Mouse (Mus musculus) spleen, adult 2 months (tissue): ENCODE measurements around the gene Nt5c. TPM values are rescaled to one million over a fixed set of nuclear protein-coding genes. Genes with fewer than 3 reads are reported as not detected.

Experiments used
- DNase-seq, 2 experiments: peaks; one replicate each; pipeline versions ENCODE4 v3.0.0 to v3.0.0-alpha.2; 2012 to 2021; ENCODE audit warnings: low spot score in 2 of 2, low read depth in 1 of 2
- H3K27ac ChIP-seq: fragments of 200-500 bp; 2 replicates; pipeline ENCODE4 v1.5.1; 2012; ENCODE audit warnings: low read length, inconsistent platforms; ENCODE audit not compliant: insufficient read depth
- H3K27me3 ChIP-seq: fragments of 200-500 bp; 2 replicates; pipeline ENCODE4 v1.6.1; 2012; ENCODE audit warnings: mild to moderate bottlenecking, moderate library complexity, low read length, inconsistent platforms; ENCODE audit not compliant: control insufficient read depth, insufficient read depth
- H3K36me3 ChIP-seq: fragments of 200-500 bp; 2 replicates; pipeline ENCODE4 v1.6.1; 2012; ENCODE audit warnings: mild to moderate bottlenecking, low read length, inconsistent platforms; ENCODE audit not compliant: control insufficient read depth, insufficient read depth
- H3K4me1 ChIP-seq: fragments of 200-500 bp; 2 replicates; pipeline ENCODE4 v1.6.1; 2011; ENCODE audit warnings: inconsistent platforms; ENCODE audit not compliant: control insufficient read depth, insufficient read depth, insufficient read length
- H3K4me3 ChIP-seq: fragments of 200-500 bp; 2 replicates; pipeline ENCODE4 v1.5.1; 2011; ENCODE audit warnings: mild to moderate bottlenecking, inconsistent platforms; ENCODE audit not compliant: insufficient read depth, insufficient read length; ENCODE audit errors: extremely low read depth
- CTCF ChIP-seq: fragments of 200-500 bp; IDR thresholded peaks from 2 replicates; pipeline ENCODE4 v1.5.1; 2011; ENCODE audit warnings: mild to moderate bottlenecking, inconsistent platforms; ENCODE audit not compliant: insufficient read depth, insufficient read length, insufficient replicate concordance; ENCODE audit errors: extremely low read depth
- POLR2A ChIP-seq: fragments of 200-500 bp; IDR thresholded peaks from 2 replicates; pipeline ENCODE4 v1.6.1; 2011; ENCODE audit warnings: low read depth, low read length, inconsistent platforms
- WGBS: fragments of 180-500 bp; shearing (Covaris S2); methylation state at CpG from one replicate; pipeline ENCODE4 v1.1.7; 2018; 5-methylcytosine and 5-hydroxymethylcytosine counted together
- polyA plus RNA-seq: library from polyadenylated mRNA; depleted of rRNA; stranded (reverse); fragments of >200 nt; gene quantifications from 2 replicates; pipeline ENCODE4 v1.2.3, GENCODE M21; 2012; rRNA removed

The Nt5c gene
- polyA plus RNA-seq, 1 experiment: 59.1 TPM

GRCm38 (mm10) chr11:115446906-115447305 is 44.8 kb downstream of the Nt5c start:
- H3K27ac ChIP-seq: no peak overlapping the region
- TF ChIP-seq POLR2A (no peak), CTCF (no peak)
- H3K36me3 ChIP-seq: no peaks in the 10 kb centered on the region
- no peak for DNase-seq
- 0 out of 2 replicates have a peak, but pooled peaks cover 3% of the 10 kb centered on the region for H3K4me1 ChIP-seq
- H3K27me3 ChIP-seq: no peaks in the 10 kb centered on the region
- 81% methylated on average over 3 of the region's 3 CpGs for WGBS
- H3K4me3 ChIP-seq: no peak overlapping the region

- no peak overlapping the region for H3K4me3 ChIP-seq
- H3K27ac ChIP-seq: no peak overlapping the region
- no peaks in the 10 kb centered on the region for H3K27me3 ChIP-seq
- H3K36me3 ChIP-seq: no peaks in the 10 kb centered on the region
- DNase-seq: no peak
- no peak for TF ChIP-seq POLR2A
- no peak for TF ChIP-seq CTCF
- WGBS: 77% methylated on average over 15 of the region's 15 CpGs
- no peaks in the 10 kb centered on the region for H3K4me1 ChIP-seq
Observed at GRCm38 (mm10) chr11:115441417-115441816, 50.2 kb downstream of the Nt5c start.

Other genes with a start within 250 kb of the Nt5c start
- 9.5 and 13.7 TPM in 2 replicates for gene Grin2c, start 224.6 kb downstream of the Nt5c start, polyA plus RNA-seq
- 18.7 and 24.6 TPM in 2 replicates for gene Fdxr, start 214.8 kb downstream of the Nt5c start, polyA plus RNA-seq
- gene Fads6, start 194.2 kb downstream of the Nt5c start, polyA plus RNA-seq: 1.1 TPM in 2 replicates
- gene Otop2, start 184.7 kb downstream of the Nt5c start, polyA plus RNA-seq: not detected in 2 replicates
- gene Ush1g, start 169.8 kb downstream of the Nt5c start, polyA plus RNA-seq: 2.0 TPM in 2 replicates
- not detected in 2 replicates for gene Otop3, start 157.1 kb downstream of the Nt5c start, polyA plus RNA-seq
- gene Hid1, start 124.1 kb downstream of the Nt5c start, polyA plus RNA-seq: 17.9 and 18.3 TPM in 2 replicates
- 7.0 and 8.4 TPM in 2 replicates for gene Cdr2l, start 109.9 kb downstream of the Nt5c start, polyA plus RNA-seq
- gene Mrpl58, start 88.1 kb downstream of the Nt5c start, polyA plus RNA-seq: 42.8 and 48.3 TPM in 2 replicates
- 34.5 and 40.4 TPM in 2 replicates for gene Atp5h, start 71.9 kb downstream of the Nt5c start, polyA plus RNA-seq
- 21.8 and 24.5 TPM in 2 replicates for gene Kctd2, start 71.7 kb downstream of the Nt5c start, polyA plus RNA-seq
- not detected in 2 replicates for gene Trim80, start 51.3 kb downstream of the Nt5c start, polyA plus RNA-seq
- 8.0 and 8.8 TPM in 2 replicates for gene Slc16a5, start 29.4 kb downstream of the Nt5c start, polyA plus RNA-seq
- gene Armc7, start 16.2 kb downstream of the Nt5c start, polyA plus RNA-seq: 31.0 and 40.3 TPM in 2 replicates
- gene Jpt1, start 22.5 kb upstream of the Nt5c start, polyA plus RNA-seq: 178 and 269 TPM in 2 replicates
- 25.8 and 28.3 TPM in 2 replicates for gene Sumo2, start 44.4 kb upstream of the Nt5c start, polyA plus RNA-seq
- gene Nup85, start 72.6 kb upstream of the Nt5c start, polyA plus RNA-seq: 41.4 and 42.4 TPM in 2 replicates
- 10.6 and 13.6 TPM in 2 replicates for gene Mrps7, start 112.1 kb upstream of the Nt5c start, polyA plus RNA-seq
- gene Gga3, start 112.2 kb upstream of the Nt5c start, polyA plus RNA-seq: 39.4 and 40.9 TPM in 2 replicates
- gene Mif4gd, start 121.1 kb upstream of the Nt5c start, polyA plus RNA-seq: 175 and 210 TPM in 2 replicates
- gene Slc25a19, start 136.4 kb upstream of the Nt5c start, polyA plus RNA-seq: 64.0 and 82.0 TPM in 2 replicates
- 74.4 and 74.7 TPM in 2 replicates for gene Grb2, start 216.7 kb upstream of the Nt5c start, polyA plus RNA-seq